Mouse (Mus musculus) G1E (cell line): ENCODE measurements around the gene Palm2. TPM values are rescaled to one million over a fixed set of nuclear protein-coding genes. Genes with fewer than 3 reads are reported as not detected.

ENCODE experiments used
- ATAC-seq: 2 replicates; pipeline ENCODE4 v1.8.0; 2016; ENCODE audit warnings: mild to moderate bottlenecking; ENCODE audit not compliant: insufficient number of reproducible peaks, poor library complexity, low FRiP score, severe bottlenecking; ENCODE audit errors: extremely low read depth
- DNase-seq: peaks from one replicate; pipeline ENCODE4 v3.0.0; 2012; ENCODE audit warnings: low spot score
- H3K27me3 ChIP-seq: 2 replicates; pipeline ENCODE4 v1.6.1; 2012; ENCODE audit warnings: mild to moderate bottlenecking, low read length, inconsistent platforms; ENCODE audit not compliant: insufficient read depth
- H3K36me3 ChIP-seq: replicated peaks from 2 replicates; pipeline ENCODE3; 2012; ENCODE audit warnings: mild to moderate bottlenecking, inconsistent platforms
- H3K4me1 ChIP-seq: 2 replicates; pipeline ENCODE4 v1.6.1; 2012; ENCODE audit warnings: low read depth, low read length, inconsistent platforms, mixed read lengths; ENCODE audit not compliant: insufficient read depth
- H3K4me3 ChIP-seq: 2 replicates; pipeline ENCODE4 v1.5.1; 2012; ENCODE audit warnings: low read depth, mild to moderate bottlenecking, inconsistent platforms, low read length, moderate library complexity, mixed read lengths
- H3K9me3 ChIP-seq: replicated peaks from 2 replicates; pipeline ENCODE4 v1.6.1; 2012; ENCODE audit warnings: inconsistent platforms
- CTCF ChIP-seq: IDR thresholded peaks from 2 replicates; pipeline ENCODE4 v1.5.1; 2012; ENCODE audit warnings: low read depth, low read length, inconsistent platforms, mixed read lengths
- GATA1 ChIP-seq: IDR thresholded peaks from 2 replicates; pipeline ENCODE4 v1.6.1; 2012; ENCODE audit warnings: borderline replicate concordance, low read length, inconsistent platforms, mixed read lengths
- GATA2 ChIP-seq: IDR thresholded peaks from 2 replicates; pipeline ENCODE4 v1.6.1; 2012; ENCODE audit warnings: low read depth, low read length, inconsistent platforms, borderline replicate concordance
- POLR2AphosphoS5 ChIP-seq: IDR thresholded peaks from 2 replicates; pipeline ENCODE4 v1.6.1; 2012; ENCODE audit warnings: low read depth, low read length, inconsistent platforms; ENCODE audit not compliant: insufficient replicate concordance
- TAL1 ChIP-seq: conservative IDR thresholded peaks from 2 replicates; pipeline ENCODE4 v1.6.1; 2012; ENCODE audit warnings: low read depth, low read length, inconsistent platforms, mixed read lengths
- polyA plus RNA-seq: library from polyadenylated mRNA; stranded (reverse); fragments of >175 nt; gene quantifications from 2 replicates; pipeline ENCODE4 v1.2.3, GENCODE M21; 2012
- total RNA-seq, 2 experiments: library from RNA; stranded (forward) in 1 of 2; stranded (reverse) in 1 of 2; fragments of 200-1000 nt in 1 of 2; fragments of >200 nt in 1 of 2; fragmentation: Nextera tagmentation in 1 of 2; gene quantifications; 2 replicates each; pipeline ENCODE4 v1.2.3; 2014 to 2017

Palm2 gene
- total and polyA plus RNA-seq, 3 experiments = 0.05 TPM; not detected in 2

DNA sequence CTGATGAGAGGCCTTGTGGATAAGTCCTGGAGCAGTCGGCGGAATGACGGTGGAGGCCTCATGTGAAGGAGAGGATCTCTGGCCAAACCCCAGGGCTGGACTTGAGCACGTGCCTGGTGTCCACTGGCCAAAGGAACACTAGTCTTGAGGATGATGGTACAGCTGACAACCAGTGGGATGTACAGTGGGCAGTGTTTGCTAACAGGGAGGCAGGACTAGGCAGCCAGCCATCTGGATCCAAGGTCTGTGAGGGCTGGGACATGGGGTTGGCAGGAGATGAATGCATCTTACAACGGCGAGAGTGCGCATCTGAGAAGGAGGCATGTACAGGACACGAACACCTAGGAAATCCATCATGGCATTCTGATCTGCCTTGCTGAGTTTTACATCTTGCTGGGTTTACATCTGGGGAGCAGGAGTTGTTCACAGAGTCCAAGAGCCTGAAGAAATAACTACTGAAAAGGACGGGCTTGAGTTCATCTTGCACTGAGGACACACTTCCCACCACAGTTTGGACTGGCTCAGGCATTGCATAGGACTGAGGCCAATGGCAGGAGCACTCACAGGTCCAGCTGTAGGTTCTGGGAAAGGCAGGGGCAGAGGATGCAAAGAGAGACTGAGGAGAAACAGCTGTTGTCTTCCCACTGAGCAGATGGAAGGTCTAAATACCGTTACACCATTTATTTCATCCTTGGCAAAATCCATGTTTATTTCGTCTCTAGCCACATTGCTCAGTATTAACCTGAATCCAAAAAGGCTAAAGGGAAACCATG is 166.8 kb downstream of the Palm2 start:
- no peak for TF ChIP-seq GATA2
- no peak for TF ChIP-seq POLR2AphosphoS5
- no peak for TF ChIP-seq TAL1
- no peak for TF ChIP-seq CTCF
- TF ChIP-seq GATA1 = no peak
- Histone ChIP-seq H3K9me3 (peaks cover 72% of the 10 kb centered on the region), H3K4me1 (no peaks in the 10 kb centered on the region), H3K4me3 (no peak overlapping the region), H3K36me3 (no peaks in the 10 kb centered on the region), H3K27me3 (no peaks in the 10 kb centered on the region)
- DNase-seq (no peak), ATAC-seq (no peak)

DNA sequence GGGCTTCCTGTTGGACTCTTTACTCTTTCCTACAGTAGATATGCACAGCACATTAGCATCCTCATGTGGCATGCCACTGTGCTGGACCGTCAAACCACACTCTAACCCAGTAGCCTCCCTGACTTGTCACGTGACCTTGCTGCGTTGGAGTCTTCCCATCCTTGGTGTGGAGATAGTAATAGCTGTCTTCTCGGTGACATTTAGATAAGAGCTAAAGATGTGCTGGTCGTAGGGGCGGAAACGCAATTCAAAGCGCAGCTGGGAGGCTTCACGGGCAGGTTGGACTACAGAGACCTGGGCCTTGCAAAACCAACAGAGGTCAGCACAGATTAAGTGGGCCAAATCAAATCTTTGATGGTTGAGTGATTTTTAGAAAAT is 167.4 kb downstream of the Palm2 start:
- H3K4me1 ChIP-seq = no peaks in the 10 kb centered on the region
- DNase-seq (no peak), ATAC-seq (no peak)
- H3K27me3 ChIP-seq = no peaks in the 10 kb centered on the region
- no peaks in the 10 kb centered on the region for H3K36me3 ChIP-seq
- no peak for TF ChIP-seq TAL1
- H3K4me3 ChIP-seq = no peak overlapping the region
- H3K9me3 ChIP-seq = peaks cover 72% of the 10 kb centered on the region

DNA sequence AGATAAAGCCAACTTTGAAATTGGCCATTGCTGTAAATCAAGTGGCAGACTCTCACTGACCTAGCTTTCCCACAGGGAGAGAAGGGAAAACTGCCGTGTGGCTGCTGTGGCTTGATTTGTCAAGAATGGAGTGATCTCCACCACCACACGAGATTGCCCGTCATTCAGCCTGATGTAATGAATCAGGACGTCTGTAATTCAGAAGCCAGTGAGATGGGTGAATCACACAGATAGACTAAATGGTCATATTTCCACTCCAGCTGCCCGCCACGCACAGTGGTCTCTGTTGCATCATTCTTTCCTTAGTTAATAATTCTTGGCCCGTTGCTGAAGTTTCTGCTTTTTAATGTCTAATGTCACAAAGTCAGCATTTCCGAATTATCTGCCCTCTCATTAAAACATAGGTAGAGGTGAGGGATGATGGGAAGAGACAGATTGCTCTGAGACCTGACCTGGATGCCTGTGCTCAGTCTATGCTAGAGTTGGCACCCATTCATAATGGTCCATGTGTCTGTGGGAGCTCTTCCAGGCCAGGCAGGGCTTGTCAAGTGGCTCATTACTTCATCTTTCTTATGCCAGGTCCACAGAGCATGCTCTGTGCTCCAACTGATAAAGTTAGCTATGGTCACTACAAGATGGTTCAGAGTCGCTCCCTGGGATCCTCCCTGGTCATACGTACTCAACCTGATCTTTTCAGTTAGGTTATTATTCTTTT is 168.0 kb downstream of the Palm2 start:
- Histone ChIP-seq H3K27me3 (no peaks in the 10 kb centered on the region), H3K9me3 (peaks cover 68% of the 10 kb centered on the region), H3K36me3 (no peaks in the 10 kb centered on the region), H3K4me3 (no peak overlapping the region), H3K4me1 (no peaks in the 10 kb centered on the region)
- TF ChIP-seq GATA1 (no peak), TAL1 (no peak), CTCF (no peak), POLR2AphosphoS5 (no peak), GATA2 (no peak)
- ATAC-seq (no peak), DNase-seq (no peak)

DNA sequence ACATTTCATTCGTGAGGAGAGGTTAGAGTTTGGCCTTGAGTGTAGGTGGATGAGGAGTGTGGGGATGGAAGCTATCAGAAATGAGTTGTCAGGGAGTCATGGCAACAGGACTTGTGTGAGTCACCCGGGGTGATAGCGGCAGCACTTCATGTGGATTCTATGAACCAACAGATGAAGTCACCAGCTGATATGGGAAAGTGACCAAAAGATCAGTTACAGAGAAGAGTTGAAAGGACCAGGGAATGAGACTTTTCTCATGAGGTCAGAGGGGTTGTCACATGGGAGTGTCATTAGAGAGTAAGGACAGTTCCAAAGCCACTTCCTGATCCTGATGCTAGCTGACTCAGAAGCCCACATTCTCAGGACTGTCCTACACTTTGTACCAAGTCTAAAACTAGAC is 172.2 kb downstream of the Palm2 start:
- Histone ChIP-seq H3K9me3 (peaks cover 69% of the 10 kb centered on the region), H3K4me1 (no peaks in the 10 kb centered on the region), H3K27me3 (no peaks in the 10 kb centered on the region), H3K4me3 (no peak overlapping the region), H3K36me3 (no peaks in the 10 kb centered on the region)
- ATAC-seq = no peak
- TF ChIP-seq TAL1 (no peak), GATA2 (no peak), POLR2AphosphoS5 (no peak), GATA1 (no peak), CTCF (no peak)
- DNase-seq = no peak

DNA sequence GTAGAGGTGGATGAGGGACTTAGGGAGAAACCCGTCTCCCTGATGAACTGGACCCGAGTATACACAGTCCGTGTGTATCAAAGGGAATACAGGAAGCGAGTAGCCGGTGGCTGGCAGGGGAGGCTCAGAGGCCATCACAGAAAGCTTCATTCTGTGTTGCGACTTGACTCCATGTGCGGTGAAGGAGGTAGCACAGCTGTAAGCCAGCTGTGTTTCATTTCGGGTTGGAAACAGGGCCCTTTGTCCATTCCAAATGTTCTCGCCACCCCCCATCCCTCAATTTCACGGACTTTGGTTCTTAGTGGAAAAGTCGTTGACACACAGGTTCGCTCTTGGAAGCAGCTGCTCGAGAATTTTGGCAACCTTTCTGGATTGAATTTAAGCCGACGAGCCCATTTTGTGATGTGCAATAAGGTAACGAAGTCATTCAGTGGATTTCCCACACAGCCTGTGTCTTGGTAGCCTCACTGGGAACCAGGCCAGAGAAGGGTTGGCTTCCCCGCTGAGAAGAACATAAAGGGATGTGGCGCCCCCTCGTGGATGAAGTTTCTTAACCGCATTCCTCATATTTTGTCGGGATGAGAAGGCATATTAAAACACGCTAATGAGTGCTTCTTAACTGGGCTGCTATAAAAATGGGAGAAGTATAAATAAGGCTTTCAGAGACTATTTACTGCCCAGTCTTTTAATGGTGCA is 173.3 kb downstream of the Palm2 start:
- ATAC-seq (no peak), DNase-seq (no peak)
- Histone ChIP-seq H3K36me3 (no peaks in the 10 kb centered on the region), H3K4me1 (no peaks in the 10 kb centered on the region), H3K27me3 (no peaks in the 10 kb centered on the region), H3K4me3 (no peak overlapping the region), H3K9me3 (peaks cover 66% of the 10 kb centered on the region)
- TF ChIP-seq GATA2 (no peak), TAL1 (no peak), GATA1 (no peak), CTCF (no peak), POLR2AphosphoS5 (no peak)

DNA sequence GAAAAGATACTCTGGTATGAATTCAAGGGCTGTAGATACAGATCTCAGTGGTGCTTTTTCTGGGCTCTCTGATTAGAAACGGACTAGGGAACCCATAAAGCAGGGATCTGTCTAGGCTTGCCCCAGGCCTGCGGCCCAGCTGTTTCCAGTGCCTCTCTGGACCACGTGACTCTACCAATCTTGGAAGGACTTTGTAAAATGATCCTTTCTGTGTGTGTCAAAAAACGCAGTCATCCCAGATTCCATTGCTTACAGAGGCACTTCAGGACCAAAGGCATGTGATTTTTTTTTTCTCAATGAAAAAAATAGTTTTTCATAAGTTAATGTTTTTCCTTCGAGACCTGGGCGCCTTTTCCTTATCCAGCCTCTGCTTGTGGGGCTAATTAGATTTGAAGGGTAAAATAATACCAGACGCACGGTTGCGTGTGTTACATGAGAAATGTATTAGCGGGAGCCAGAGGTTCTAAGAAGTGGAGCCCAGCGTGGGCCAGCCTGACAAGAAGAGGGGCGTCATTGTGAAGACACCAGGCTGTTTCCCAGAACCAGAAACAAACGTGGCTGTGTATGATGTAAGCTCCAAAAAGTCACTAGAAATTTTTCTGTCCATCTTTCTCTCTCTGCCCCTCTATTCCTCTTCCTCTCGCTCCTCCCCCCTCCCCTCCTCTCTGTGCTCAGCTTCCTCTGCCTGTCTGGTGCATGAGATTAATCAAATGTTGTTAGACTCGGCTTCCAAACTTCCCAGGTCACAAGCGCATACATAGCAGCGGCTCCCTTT is 177.4 kb downstream of the Palm2 start:
- no peaks in the 10 kb centered on the region for H3K4me1 ChIP-seq
- no peaks in the 10 kb centered on the region for H3K27me3 ChIP-seq
- no peak for DNase-seq
- no peak for ATAC-seq
- no peaks in the 10 kb centered on the region for H3K36me3 ChIP-seq
- peaks cover 64% of the 10 kb centered on the region for H3K9me3 ChIP-seq
- H3K4me3 ChIP-seq = no peak overlapping the region
- TF ChIP-seq GATA2 (no peak), POLR2AphosphoS5 (no peak), GATA1 (no peak), CTCF (no peak), TAL1 (no peak)
